Mouse (Mus musculus) 3T3-L1 (cell line): ENCODE results near the gene Fndc3b.

Experiments used
- DNase-seq: peaks from one replicate; pipeline ENCODE4 v3.0.0-alpha.2; 2015; ENCODE audit warnings: low read depth, low spot score

Fndc3b gene

GRCm38 (mm10) chr3:27670416-27670815, 40.7 kb downstream of the Fndc3b start:
- peak; percentile 44 for DNase-seq

- no peak for DNase-seq
Measured at GRCm38 (mm10) chr3:27667280-27667679, 43.8 kb downstream of the Fndc3b start.

GRCm38 (mm10) chr3:27665338-27665737, 45.8 kb downstream of the Fndc3b start:
- no peak for DNase-seq

- DNase-seq: no peak
Measured at GRCm38 (mm10) chr3:27663221-27663620, 47.9 kb downstream of the Fndc3b start.

- no peak for DNase-seq
Measured at GRCm38 (mm10) chr3:27658198-27658763, 52.8 kb downstream of the Fndc3b start.

GRCm38 (mm10) chr3:27656764-27657390, 54.2 kb downstream of the Fndc3b start:
- DNase-seq: peak; percentile 96

- no peak for DNase-seq
Measured at GRCm38 (mm10) chr3:27655673-27656072, 55.4 kb downstream of the Fndc3b start.

- DNase-seq: no peak
Measured at GRCm38 (mm10) chr3:27655042-27655441, 56.1 kb downstream of the Fndc3b start.

GRCm38 (mm10) chr3:27652451-27653011, 58.6 kb downstream of the Fndc3b start:
- peak; percentile 86 for DNase-seq

GRCm38 (mm10) chr3:27651731-27652130, 59.4 kb downstream of the Fndc3b start:
- DNase-seq: no peak

- DNase-seq: no peak
Measured at GRCm38 (mm10) chr3:27650083-27650482, 61.0 kb downstream of the Fndc3b start.

- no peak for DNase-seq
Measured at GRCm38 (mm10) chr3:27649316-27649715, 61.8 kb downstream of the Fndc3b start.

- no peak for DNase-seq
Measured at GRCm38 (mm10) chr3:27642381-27642780, 68.7 kb downstream of the Fndc3b start.

GRCm38 (mm10) chr3:27639701-27640100, 71.4 kb downstream of the Fndc3b start:
- no peak for DNase-seq

GRCm38 (mm10) chr3:27637046-27637661, 74.0 kb downstream of the Fndc3b start:
- no peak for DNase-seq

GRCm38 (mm10) chr3:27635776-27636175, 75.3 kb downstream of the Fndc3b start:
- no peak for DNase-seq

GRCm38 (mm10) chr3:27632880-27633279, 78.2 kb downstream of the Fndc3b start:
- no peak for DNase-seq

GRCm38 (mm10) chr3:27631112-27631511, 80.0 kb downstream of the Fndc3b start:
- peak; percentile 86 for DNase-seq

- no peak for DNase-seq
Measured at GRCm38 (mm10) chr3:27629716-27630115, 81.4 kb downstream of the Fndc3b start.

- no peak for DNase-seq
Measured at GRCm38 (mm10) chr3:27626301-27626700, 84.8 kb downstream of the Fndc3b start.

- DNase-seq: peak; percentile 56
Measured at GRCm38 (mm10) chr3:27625592-27625985, 85.5 kb downstream of the Fndc3b start.

GRCm38 (mm10) chr3:27624974-27625591, 86.0 kb downstream of the Fndc3b start:
- peak; percentile 81 for DNase-seq
